Mouse (Mus musculus) CH12.LX (cell line): Measurements from ENCODE around the gene Mgat4c.

Source experiments
- BHLHE40 ChIP-seq: IDR thresholded peaks from 2 replicates; pipeline ENCODE4 v1.6.1; 2011; ENCODE audit warnings: mild to moderate bottlenecking, low read depth, low read length, improper control_type of control experiment
- CTCF ChIP-seq, 2 experiments: IDR thresholded peaks in 1 of 2; conservative IDR thresholded peaks in 1 of 2; 2 replicates each; pipeline ENCODE4 v1.5.1; 2011 to 2012; ENCODE audit warnings: low read depth in 2 of 2, low read length in 2 of 2, improper control_type of control experiment in 1 of 2, inconsistent platforms in 1 of 2, mild to moderate bottlenecking in 1 of 2, moderate library complexity in 1 of 2
- E2F4 ChIP-seq: IDR thresholded peaks from 2 replicates; pipeline ENCODE4 v1.6.1; 2011; ENCODE audit warnings: low read depth, low read length, improper control_type of control experiment; ENCODE audit not compliant: insufficient replicate concordance
- KAT2A ChIP-seq: IDR thresholded peaks from 2 replicates; pipeline ENCODE4 v1.6.1; 2012; ENCODE audit warnings: low read length, improper control_type of control experiment, inconsistent platforms; ENCODE audit not compliant: insufficient replicate concordance
- POLR2A ChIP-seq: IDR thresholded peaks from 2 replicates; pipeline ENCODE4 v1.6.1; 2011; ENCODE audit warnings: low read depth, mild to moderate bottlenecking, improper control_type of control experiment, low read length
- RAD21 ChIP-seq: IDR thresholded peaks from 2 replicates; pipeline ENCODE4 v1.6.1; 2011; ENCODE audit warnings: low read depth, mild to moderate bottlenecking, low read length, improper control_type of control experiment, moderate library complexity
- ZMIZ1 ChIP-seq: IDR thresholded peaks from 2 replicates; pipeline ENCODE4 v1.6.1; 2012; ENCODE audit warnings: low read depth, mild to moderate bottlenecking, inconsistent platforms, low read length, improper control_type of control experiment

DNA sequence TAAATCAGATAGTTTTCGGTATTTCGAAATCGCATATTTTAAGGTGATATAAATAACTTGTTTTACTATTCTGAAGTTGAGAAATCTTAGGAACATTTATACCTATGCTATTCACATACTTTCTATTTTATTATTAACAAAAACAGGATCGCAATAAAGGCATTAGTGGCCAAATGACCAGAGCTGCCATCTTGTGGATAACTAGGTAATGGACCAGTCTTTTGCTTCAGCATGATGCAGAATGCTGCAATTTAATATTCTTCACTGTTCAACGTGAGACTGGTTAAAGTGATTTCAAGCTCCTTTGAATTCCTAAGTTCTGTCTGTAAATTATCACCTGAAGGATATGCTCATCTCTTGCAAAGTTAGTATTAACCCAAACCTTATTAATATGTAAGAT lies 473.6 kb downstream of the Mgat4c start:
- TF ChIP-seq RAD21, result no peak
- no peak for TF ChIP-seq E2F4
- TF ChIP-seq BHLHE40, result no peak
- no peak for TF ChIP-seq CTCF (conservative IDR thresholded peaks at IDR 0.05 in 1 of 2, IDR thresholded peaks at IDR 0.05 in 1 of 2; ENCODE audit: low read depth in 2 of 2, low read length in 2 of 2)
- TF ChIP-seq ZMIZ1, result no peak
- no peak for TF ChIP-seq KAT2A
- no peak for TF ChIP-seq POLR2A
